Mouse (Mus musculus) MEL (cell line): ENCODE measurements around the gene Sept5.

Source experiments
- BHLHE40 ChIP-seq: IDR thresholded peaks from 2 replicates; pipeline ENCODE4 v1.6.1; 2012; ENCODE audit warnings: low read depth, mild to moderate bottlenecking, inconsistent platforms, low read length, improper control_type of control experiment, borderline replicate concordance
- CTCF ChIP-seq, 3 experiments: IDR thresholded peaks in 2 of 3; conservative IDR thresholded peaks in 1 of 3; 2 replicates each; pipeline ENCODE4 v1.5.1; 2011 to 2012; ENCODE audit warnings: low read length in 3 of 3, low read depth in 2 of 3, mild to moderate bottlenecking in 2 of 3, improper control_type of control experiment in 1 of 3, inconsistent platforms in 1 of 3, mixed read lengths in 1 of 3, moderate library complexity in 1 of 3; ENCODE audit not compliant: control insufficient read depth in 1 of 3, insufficient read depth in 1 of 3, poor library complexity in 1 of 3, severe bottlenecking in 1 of 3
- E2F4 ChIP-seq: IDR thresholded peaks from 2 replicates; pipeline ENCODE4 v1.6.1; 2011; ENCODE audit warnings: low read depth, low read length, improper control_type of control experiment, borderline replicate concordance
- GABPA ChIP-seq: IDR thresholded peaks from 2 replicates; pipeline ENCODE4 v1.6.1; 2012; ENCODE audit warnings: low read depth, mild to moderate bottlenecking, inconsistent platforms, low read length, improper control_type of control experiment, moderate library complexity
- NELFE ChIP-seq: IDR thresholded peaks from 2 replicates; pipeline ENCODE4 v1.6.1; 2011; ENCODE audit warnings: low read depth, low read length, improper control_type of control experiment
- POLR2A ChIP-seq, 2 experiments: IDR thresholded peaks; 2 replicates each; pipeline ENCODE4 v1.6.1; 2011 to 2012; ENCODE audit warnings: low read length in 2 of 2, mild to moderate bottlenecking in 2 of 2, control low read depth in 1 of 2, improper control_type of control experiment in 1 of 2, low read depth in 1 of 2, moderate library complexity in 1 of 2; ENCODE audit not compliant: control insufficient read depth in 1 of 2, insufficient read depth in 1 of 2, poor library complexity in 1 of 2
- SMC3 ChIP-seq: IDR thresholded peaks from 2 replicates; pipeline ENCODE4 v1.6.1; 2011; ENCODE audit warnings: low read depth, low read length, improper control_type of control experiment
- TAL1 ChIP-seq: IDR thresholded peaks from 2 replicates; pipeline ENCODE4 v1.6.1; 2012; ENCODE audit warnings: mild to moderate bottlenecking, inconsistent platforms, low read length, moderate library complexity, mixed read lengths
- UBTF ChIP-seq: IDR thresholded peaks from 2 replicates; pipeline ENCODE4 v1.6.1; 2012; ENCODE audit warnings: low read depth, mild to moderate bottlenecking, inconsistent platforms, low read length, improper control_type of control experiment, moderate library complexity, borderline replicate concordance; ENCODE audit not compliant: insufficient read depth
- USF1 ChIP-seq: IDR thresholded peaks from 2 replicates; pipeline ENCODE4 v1.6.1; 2014; ENCODE audit warnings: low read depth, mild to moderate bottlenecking, inconsistent platforms, low read length, improper control_type of control experiment, moderate library complexity
- USF2 ChIP-seq, 2 experiments: IDR thresholded peaks; 2 replicates each; pipeline ENCODE4 v1.6.1; 2011 to 2012; ENCODE audit warnings: improper control_type of control experiment in 2 of 2, low read length in 2 of 2, borderline replicate concordance in 1 of 2, inconsistent platforms in 1 of 2, low read depth in 1 of 2, mild to moderate bottlenecking in 1 of 2; ENCODE audit not compliant: insufficient read depth in 1 of 2
- ZKSCAN1 ChIP-seq: IDR thresholded peaks from 2 replicates; pipeline ENCODE4 v1.6.1; 2012; ENCODE audit warnings: low read depth, mild to moderate bottlenecking, inconsistent platforms, low read length, improper control_type of control experiment, moderate library complexity
- ZMIZ1 ChIP-seq: IDR thresholded peaks from 2 replicates; pipeline ENCODE4 v1.6.1; 2012; ENCODE audit warnings: low read depth, mild to moderate bottlenecking, inconsistent platforms, low read length, improper control_type of control experiment, moderate library complexity
- ZNF384 ChIP-seq: IDR thresholded peaks from 2 replicates; pipeline ENCODE4 v1.6.1; 2012; ENCODE audit warnings: low read depth, mild to moderate bottlenecking, inconsistent platforms, low read length, improper control_type of control experiment

DNA sequence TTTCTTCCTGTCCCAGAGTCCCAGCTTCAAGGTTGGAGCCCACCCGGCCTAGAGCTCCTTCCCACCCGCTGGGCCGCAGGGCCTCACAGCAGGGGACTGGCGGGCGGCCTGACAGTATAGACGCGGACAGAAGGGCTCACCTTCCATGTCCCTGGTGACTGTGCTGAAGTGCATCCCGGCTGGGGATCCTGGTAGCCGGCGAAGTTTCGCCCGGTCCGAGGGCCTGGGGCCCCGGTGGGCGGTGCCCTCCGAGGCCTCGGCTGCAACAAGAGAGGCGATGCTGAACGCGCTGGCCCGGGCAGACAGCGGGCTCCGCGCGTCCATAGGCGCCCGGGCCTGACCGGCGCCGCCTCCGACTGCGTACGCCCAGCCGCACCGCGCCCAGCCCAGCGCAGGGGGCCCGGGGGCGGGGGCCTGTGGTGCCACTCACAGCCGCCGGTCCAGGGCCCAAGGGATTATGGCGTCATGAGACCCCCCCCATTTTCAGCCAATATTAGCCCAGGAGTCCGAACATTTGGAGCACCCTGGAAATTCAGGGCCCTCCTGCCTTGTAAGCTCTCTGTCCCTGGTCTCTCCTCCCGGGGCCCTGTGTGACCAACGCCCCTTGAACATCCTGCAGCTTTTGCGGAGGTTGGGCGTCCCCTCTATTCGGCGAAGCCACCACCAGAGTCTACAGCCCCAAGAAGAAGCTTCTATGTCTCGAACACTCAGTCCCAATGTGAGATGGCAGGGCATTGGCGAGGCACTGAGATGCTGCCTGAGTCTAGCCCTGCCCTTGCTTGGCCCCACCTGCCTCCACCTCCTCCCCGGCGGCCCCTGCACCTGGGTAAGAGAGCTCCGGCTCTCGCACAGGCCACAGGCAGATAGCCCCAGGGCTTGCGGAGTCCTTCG lies 41.7 kb downstream of the Sept5 start:
- TF ChIP-seq CTCF (IDR thresholded peaks at IDR 0.05 in 2 of 3, conservative IDR thresholded peaks at IDR 0.05 in 1 of 3; ENCODE audit: control insufficient read depth in 1 of 3, insufficient read depth in 1 of 3, low read depth in 2 of 3, low read length in 3 of 3, poor library complexity in 1 of 3, severe bottlenecking in 1 of 3): no peak
- no peak for TF ChIP-seq ZNF384
- TF ChIP-seq E2F4: no peak
- no peak for TF ChIP-seq GABPA
- no peak for TF ChIP-seq BHLHE40
- no peak for TF ChIP-seq USF2 (IDR thresholded peaks at IDR 0.05; ENCODE audit: borderline replicate concordance in 1 of 2, insufficient read depth in 1 of 2, low read depth in 1 of 2, low read length in 2 of 2)
- no peak for TF ChIP-seq TAL1
- TF ChIP-seq ZKSCAN1: no peak
- TF ChIP-seq USF1: no peak
- TF ChIP-seq POLR2A (IDR thresholded peaks at IDR 0.05; ENCODE audit: control insufficient read depth in 1 of 2, insufficient read depth in 1 of 2, low read depth in 1 of 2, low read length in 2 of 2, poor library complexity in 1 of 2): no peak
- TF ChIP-seq ZMIZ1: no peak
- no peak for TF ChIP-seq SMC3
- TF ChIP-seq NELFE: no peak
- no peak for TF ChIP-seq UBTF
